Comparison of ENCODE assay signal across 22 mouse cellular contexts in the genomic region with DNA sequence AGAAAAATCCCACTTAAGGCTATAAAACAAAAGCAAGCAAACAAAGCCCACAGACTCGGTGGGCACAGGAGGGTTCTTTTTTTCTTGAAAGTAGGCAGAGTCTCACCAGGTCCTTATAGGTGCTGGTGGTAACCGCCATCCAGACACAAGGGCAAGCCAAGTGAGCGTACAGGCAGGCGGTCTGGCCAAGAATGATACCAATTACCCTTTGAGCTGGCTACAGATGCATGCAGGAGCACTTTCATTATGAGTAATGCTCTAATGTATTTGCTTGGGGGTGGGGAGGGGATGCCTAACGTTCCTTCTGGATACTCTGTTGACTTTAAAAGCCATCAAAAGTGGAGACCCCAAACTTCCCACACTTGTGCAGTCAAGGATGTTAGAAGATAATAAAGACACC. TPM values are rescaled to one million over a fixed set of nuclear protein-coding genes. Genes with fewer than 3 reads are reported as not detected.
DNase-seq lines count a peak whose midpoint lies in the region; ATAC-seq and TF ChIP-seq lines count a peak whose summit lies in the region.
"Had no signal": no experiment of that assay in that cellular context is flagged by ENCODE, and none has a peak within 500 bp of the region (broad histone marks: within the 10 kb centered on the region; RNA-seq: fewer than 3 reads in every experiment).

No protein-coding gene starts in this region.

- no peak overlapping the region for H3K27ac ChIP-seq in kidney, adult 2 months (ENCODE audit: insufficient read depth, low read depth, low read length)
- H3K27ac ChIP-seq in kidney, embryonic 14.5 days (ENCODE audit: low read depth, low read length), result no peak overlapping the region
- peak overlapping the region; percentile 45 for H3K27ac ChIP-seq in spleen, adult 2 months (ENCODE audit: insufficient read depth, low read length)
- H3K27ac ChIP-seq: heart, embryonic 15.5 days; midbrain, embryonic 10.5 days had no signal

- ATAC-seq in cerebellum, adult (ENCODE audit: insufficient number of reproducible peaks, low FRiP score, low TSS enrichment), result no peak
- ATAC-seq in kidney, embryonic 14.5 days (ENCODE audit: low FRiP score, low TSS enrichment), result no peak
- ATAC-seq: hindbrain, embryonic 16.5 days; intestine, postnatal 0 days had no signal

- H3K9me3 ChIP-seq in kidney, embryonic 14.5 days (ENCODE audit: control insufficient read depth, low read length), result no peaks in the 10 kb centered on the region
- H3K9me3 ChIP-seq: heart, embryonic 15.5 days; midbrain, embryonic 10.5 days had no signal

- WGBS in kidney, adult 2 months, result 58% methylated on average over 5 of the region's 5 CpGs
- 82% methylated on average over 5 of the region's 5 CpGs for WGBS in kidney, embryonic 14.5 days
- WGBS in spleen, adult 2 months, result 76% methylated on average over 5 of the region's 5 CpGs

- H3K9ac ChIP-seq in kidney, embryonic 14.5 days (ENCODE audit: low read depth, low read length), result no peak overlapping the region
- H3K9ac ChIP-seq: heart, embryonic 15.5 days had no signal

- H3K4me1 ChIP-seq in kidney, adult 2 months (ENCODE audit: control insufficient read depth, insufficient read depth, low read length), result peaks cover 54% of the 10 kb centered on the region
- peaks cover 11% of the 10 kb centered on the region; the same call in 1 of the 2 replicates for H3K4me1 ChIP-seq in kidney, embryonic 14.5 days (ENCODE audit: control insufficient read depth, insufficient read depth, low read length)
- peaks cover 55% of the 10 kb centered on the region for H3K4me1 ChIP-seq in spleen, adult 2 months (ENCODE audit: control insufficient read depth, insufficient read depth, insufficient read length)

- DNase-seq in cerebellum, adult 18-20 months, result peak; percentile 4 to 12
- peak; percentile 26 for DNase-seq in kidney, adult 2 months
- no peak for DNase-seq in spleen, adult 2 months (ENCODE audit: low read depth in 1 of 2, low spot score in 2 of 2)
- no peak for DNase-seq in spleen, postnatal 36 days (ENCODE audit: low spot score in 2 of 2)
- no peak for DNase-seq in adrenal gland, adult 8-10 months
- DNase-seq in lung, postnatal 25 days (ENCODE audit: low spot score), result no peak
- DNase-seq: kidney, postnatal 36 days; lung, adult 2 months; retina, postnatal 1 day had no signal

- H3K27me3 ChIP-seq in kidney, adult 2 months (replicated peaks; ENCODE audit: control insufficient read depth, insufficient read depth, low read length), result no peaks in the 10 kb centered on the region
- H3K27me3 ChIP-seq in kidney, embryonic 14.5 days (ENCODE audit: control insufficient read depth, insufficient read depth, low read length), result no peaks in the 10 kb centered on the region
- H3K27me3 ChIP-seq in spleen, adult 2 months (ENCODE audit: control insufficient read depth, insufficient read depth, low read length), result no peaks in the 10 kb centered on the region
- H3K27me3 ChIP-seq: heart, embryonic 15.5 days had no signal

- no peak overlapping the region for H3K4me3 ChIP-seq in kidney, adult 2 months (ENCODE audit: insufficient read depth, low read depth, low read length)
- H3K4me3 ChIP-seq in kidney, embryonic 14.5 days (ENCODE audit: low read length), result no peak overlapping the region
- H3K4me3 ChIP-seq in spleen, adult 2 months (ENCODE audit: extremely low read depth, insufficient read depth, insufficient read length), result no peak overlapping the region
- H3K4me3 ChIP-seq: heart, embryonic 15.5 days; midbrain, embryonic 10.5 days had no signal

- TF ChIP-seq CTCF in kidney, adult 2 months (conservative IDR thresholded peaks at IDR 0.05; ENCODE audit: insufficient read depth, insufficient read length, low read depth, low read length), result no peak
- TF ChIP-seq CTCF in spleen, adult 2 months (IDR thresholded peaks at IDR 0.05; ENCODE audit: extremely low read depth, insufficient read depth, insufficient read length, insufficient replicate concordance), result no peak

- TF ChIP-seq POLR2A in kidney, adult 2 months (IDR thresholded peaks at IDR 0.05; ENCODE audit: low read depth, low read length), result no peak
- TF ChIP-seq POLR2A in spleen, adult 2 months (IDR thresholded peaks at IDR 0.05; ENCODE audit: low read depth, low read length), result no peak

- H3K36me3 ChIP-seq in kidney, adult 2 months (ENCODE audit: control insufficient read depth, insufficient read depth, low read length), result no peaks in the 10 kb centered on the region
- no peaks in the 10 kb centered on the region for H3K36me3 ChIP-seq in kidney, embryonic 14.5 days (ENCODE audit: control insufficient read depth, insufficient read depth, low read length)
- no peaks in the 10 kb centered on the region for H3K36me3 ChIP-seq in spleen, adult 2 months (ENCODE audit: control insufficient read depth, insufficient read depth, low read length)
- H3K36me3 ChIP-seq: heart, embryonic 15.5 days had no signal

- no peak overlapping the region for H3K4me2 ChIP-seq in kidney, embryonic 14.5 days (replicated peaks; ENCODE audit: low read depth, low read length)
- H3K4me2 ChIP-seq: heart, embryonic 15.5 days had no signal

RNA-seq across cellular contexts. Expression of gene Klf13, which starts 7.9 kb away (rescaled TPM):
- 30.6 and 31.2 TPM in 2 replicates for polyA plus RNA-seq in kidney, adult 2 months (2012; rRNA removed)
- polyA plus RNA-seq in kidney, embryonic 14.5 days (2014; fragmentation: Nextera tagmentation; extraction: Ambion mirVana), result 23.0 and 23.2 TPM in 2 replicates
- 72.0 and 89.0 TPM in 2 replicates for polyA plus RNA-seq in spleen, adult 2 months (2012; rRNA removed)
- 10 to 100 TPM; 56.8 to 83.6 (median 74.3) TPM for total RNA-seq in adrenal gland, adult 8-10 months (2022)

RNA-seq across cellular contexts. Expression of gene E030018B13Rik, which starts 14.1 kb away (rescaled TPM):
- polyA plus RNA-seq in kidney, adult 2 months (2012; rRNA removed), result not detected in 2 replicates
- 0.35 TPM in 1 of 2 replicates, not detected in the other for polyA plus RNA-seq in kidney, embryonic 14.5 days (2014; fragmentation: Nextera tagmentation; extraction: Ambion mirVana)
- not detected in 2 replicates for polyA plus RNA-seq in spleen, adult 2 months (2012; rRNA removed)
- total RNA-seq in adrenal gland, adult 8-10 months (2022), result under 1 TPM in 1 of 4 experiments, not detected in 3; 0.45 TPM
- total RNA-seq: gastrocnemius, adult 8-10 months; heart, adult 18-20 months; hematopoietic stem cell, adult 5-6 weeks; layer of hippocampus, postnatal 10 days; MEL had no signal
- polyA plus RNA-seq: forebrain, embryonic 11.5 days; hindbrain, embryonic 16.5 days; intestine, postnatal 0 days; limb, embryonic 11.5 days; lung, adult 2 months; midbrain, embryonic 10.5 days had no signal

Comparison
In these comparisons a context has a peak if more than half of its experiments do, and no peak if none do; other contexts are left out.
1. DNase-seq: peak in cerebellum, adult 18-20 months (2 of 2) and kidney, adult 2 months (single experiment); none in spleen, adult 2 months (0 of 2), spleen, postnatal 36 days (0 of 2), adrenal gland, adult 8-10 months (single experiment) and lung, postnatal 25 days (single experiment).